Mouse (Mus musculus): ENCODE data around the gene Cilp. TPM values are rescaled to one million over a fixed set of nuclear protein-coding genes. Genes with fewer than 3 reads are reported as not detected.

Gene Cilp
- polyA plus RNA-seq, 1 experiment from 2014 or later, result 1.7 TPM

DNA sequence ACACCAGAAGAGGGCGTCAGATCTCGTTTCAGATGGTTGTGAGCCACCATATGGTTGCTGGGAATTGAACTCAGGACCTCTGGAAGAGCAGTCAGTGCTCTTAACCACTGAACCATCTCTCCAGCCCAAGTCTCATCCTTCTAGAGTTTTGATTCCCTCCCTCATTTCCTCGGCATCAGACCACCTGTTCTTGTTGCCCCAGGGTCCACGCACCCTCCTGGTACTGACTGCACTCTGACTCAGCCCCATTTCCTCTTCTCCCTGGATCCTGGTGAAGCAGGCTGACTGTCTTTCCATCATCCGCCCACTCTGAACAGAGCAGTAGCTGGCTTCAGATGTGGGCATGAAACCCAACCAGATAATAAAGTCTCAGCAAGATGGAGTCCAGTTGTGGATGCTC is 23.0 kb upstream of the Cilp start:
- no peak for ATAC-seq
- WGBS, result 72% methylated on average over 5 of the region's 5 CpGs

DNA sequence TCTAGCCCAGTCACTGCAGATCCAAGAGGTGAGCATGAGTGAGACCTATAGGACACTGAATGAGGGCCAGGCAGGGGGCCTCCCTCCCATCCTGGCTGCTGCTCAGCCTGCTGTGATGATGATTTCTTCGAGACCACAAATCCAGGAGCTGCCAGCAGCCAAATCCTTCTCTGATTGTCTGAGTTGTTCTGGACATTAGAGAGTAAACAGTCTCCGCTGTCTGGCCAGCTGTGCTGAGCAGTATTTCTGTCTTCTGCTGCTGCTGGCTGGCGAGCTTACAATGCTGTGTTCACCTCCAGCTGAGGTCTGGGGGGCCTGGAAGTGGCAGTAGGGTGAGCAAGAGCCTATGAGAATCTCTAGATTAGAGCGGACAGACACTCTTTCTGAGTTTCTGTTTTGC is 21.7 kb upstream of the Cilp start:
- ATAC-seq, result peak; percentile 52; the same call in 1 of the 2 replicates
- Histone ChIP-seq H3K4me3 (ENCODE audit: low read length) (no peak overlapping the region), H3K9me3 (ENCODE audit: control insufficient read depth, low read length) (no peaks in the 10 kb centered on the region), H3K27me3 (replicated peaks; ENCODE audit: control insufficient read depth, insufficient read depth, low read length) (no peaks in the 10 kb centered on the region; the same call in 1 of the 2 replicates), H3K4me2 (ENCODE audit: low read depth, low read length) (no peak overlapping the region), H3K9ac (ENCODE audit: low read depth, low read length) (no peak overlapping the region), H3K4me1 (ENCODE audit: control insufficient read depth, insufficient read depth, low read length) (peaks cover 24% of the 10 kb centered on the region), H3K27ac (ENCODE audit: low read length) (peak overlapping the region; percentile 69), H3K36me3 (ENCODE audit: control insufficient read depth, insufficient read depth, low read length) (no peaks in the 10 kb centered on the region)
- 40% methylated on average over 4 of the region's 4 CpGs for WGBS

More for the DNA sequence above, 23.0 kb upstream of the Cilp start:
- Histone ChIP-seq H3K27ac (ENCODE audit: low read length) (no peak overlapping the region), H3K4me1 (ENCODE audit: control insufficient read depth, insufficient read depth, low read length) (peaks cover 29% of the 10 kb centered on the region), H3K27me3 (replicated peaks; ENCODE audit: control insufficient read depth, insufficient read depth, low read length) (no peaks in the 10 kb centered on the region; the same call in 1 of the 2 replicates), H3K4me2 (ENCODE audit: low read depth, low read length) (no peak overlapping the region), H3K36me3 (ENCODE audit: control insufficient read depth, insufficient read depth, low read length) (no peaks in the 10 kb centered on the region), H3K9ac (ENCODE audit: low read depth, low read length) (no peak overlapping the region), H3K4me3 (ENCODE audit: low read length) (no peak overlapping the region), H3K9me3 (ENCODE audit: control insufficient read depth, low read length) (no peaks in the 10 kb centered on the region)

DNA sequence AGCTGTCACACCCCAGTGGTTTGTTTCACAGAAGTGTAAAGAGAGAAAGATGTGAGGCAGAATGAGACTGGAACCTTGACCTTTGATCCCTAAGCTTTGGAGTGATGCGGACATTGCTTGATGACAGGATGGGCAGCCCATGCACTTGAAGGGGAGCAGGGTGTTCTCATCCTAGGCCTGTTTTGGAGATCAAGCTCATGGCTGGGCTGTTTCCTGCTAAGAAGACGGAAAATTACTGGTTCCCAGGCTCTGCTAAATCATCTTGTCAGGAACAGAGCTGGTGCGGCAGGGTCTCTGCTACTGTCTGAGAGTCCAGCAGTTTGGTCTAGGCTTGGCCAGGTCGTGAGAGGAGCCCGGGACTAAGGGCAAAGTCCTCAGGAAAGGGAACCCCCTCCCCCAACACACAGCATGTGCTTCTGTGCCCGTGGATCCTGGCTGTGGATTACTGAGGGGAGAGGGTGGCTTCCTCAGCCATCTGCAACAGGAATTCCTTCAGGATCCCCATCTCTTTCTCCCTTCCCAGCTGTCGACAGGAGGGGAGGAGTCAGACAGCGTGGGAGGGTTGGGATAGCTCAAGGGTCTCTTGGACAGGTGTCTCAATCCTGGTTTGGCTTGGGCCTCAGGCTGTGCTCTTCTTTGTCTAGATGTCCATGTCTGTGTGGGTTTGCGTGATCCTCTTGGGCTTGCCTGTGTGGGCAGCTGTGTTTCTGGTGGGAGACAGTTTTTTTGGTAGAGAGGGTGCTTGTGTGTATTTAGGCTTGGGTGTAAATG is 20.8 kb upstream of the Cilp start:
- H3K4me2 ChIP-seq (ENCODE audit: low read depth, low read length), result no peak overlapping the region
- ATAC-seq, result peak; percentile 29; the same call in 1 of the 2 replicates
- peaks cover 19% of the 10 kb centered on the region for H3K4me1 ChIP-seq (ENCODE audit: control insufficient read depth, insufficient read depth, low read length)
- H3K9ac ChIP-seq (ENCODE audit: low read depth, low read length), result no peak overlapping the region
- whole genome bisulfite sequencing, result 33% methylated on average over 9 of the region's 9 CpGs
- H3K4me3 ChIP-seq (ENCODE audit: low read length), result no peak overlapping the region
- H3K27me3 ChIP-seq (replicated peaks; ENCODE audit: control insufficient read depth, insufficient read depth, low read length), result no peaks in the 10 kb centered on the region; the same call in 1 of the 2 replicates
- no peaks in the 10 kb centered on the region for H3K36me3 ChIP-seq (ENCODE audit: control insufficient read depth, insufficient read depth, low read length)
- H3K9me3 ChIP-seq (ENCODE audit: control insufficient read depth, low read length), result no peaks in the 10 kb centered on the region
- no peak overlapping the region for H3K27ac ChIP-seq (ENCODE audit: low read length)

DNA sequence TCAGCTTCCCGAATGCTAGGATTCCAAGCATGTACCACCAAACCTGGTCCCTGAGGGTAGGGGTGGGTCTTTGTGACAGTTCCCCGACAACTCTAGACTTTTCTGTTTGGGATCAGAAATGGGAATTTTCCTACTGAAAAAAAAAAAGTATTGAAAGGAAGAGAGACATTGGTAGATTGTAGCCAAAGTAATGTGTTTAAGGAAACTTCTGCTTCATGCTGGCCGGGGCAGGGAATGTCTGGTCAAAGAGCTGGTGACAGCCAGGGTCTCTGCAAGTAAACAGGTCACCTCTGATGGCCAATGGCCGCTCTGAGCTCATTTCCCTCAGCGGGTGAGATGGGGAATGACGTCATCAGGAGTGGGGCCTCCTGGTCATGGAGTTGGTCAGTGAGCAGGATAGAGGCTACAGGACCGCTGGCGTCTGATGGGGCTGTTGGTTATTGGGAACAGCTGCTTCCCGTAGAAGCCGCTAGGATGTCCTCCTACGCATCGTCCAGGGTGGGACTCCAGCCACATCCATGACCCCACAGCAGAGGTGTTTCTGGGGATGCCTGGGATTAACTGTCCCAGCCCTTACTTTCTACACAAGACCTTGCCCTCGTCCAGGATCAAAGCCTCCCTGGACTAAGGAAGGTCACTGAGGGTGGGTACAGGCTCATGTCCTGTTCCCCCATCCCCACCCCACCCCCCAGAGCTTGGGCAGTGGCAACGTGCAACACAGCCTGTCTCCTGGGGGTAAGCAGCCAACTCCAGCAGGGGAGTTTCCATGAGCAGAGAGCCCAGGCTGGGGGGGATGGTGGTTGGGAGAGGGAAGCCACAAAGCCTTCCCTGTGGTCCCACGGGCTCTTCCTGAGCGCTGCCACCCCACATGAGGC is 17.2 kb upstream of the Cilp start:
- Histone ChIP-seq H3K27ac (ENCODE audit: low read length) (no peak overlapping the region), H3K9me3 (ENCODE audit: control insufficient read depth, low read length) (no peaks in the 10 kb centered on the region), H3K4me1 (ENCODE audit: control insufficient read depth, insufficient read depth, low read length) (peaks cover 16% of the 10 kb centered on the region), H3K27me3 (replicated peaks; ENCODE audit: control insufficient read depth, insufficient read depth, low read length) (no peaks in the 10 kb centered on the region), H3K9ac (ENCODE audit: low read depth, low read length) (no peak overlapping the region), H3K4me2 (ENCODE audit: low read depth, low read length) (no peak overlapping the region), H3K36me3 (ENCODE audit: control insufficient read depth, insufficient read depth, low read length) (no peaks in the 10 kb centered on the region), H3K4me3 (ENCODE audit: low read length) (no peak overlapping the region)
- ATAC-seq, result no peak
- 76% methylated on average over 16 of the region's 16 CpGs for WGBS

DNA sequence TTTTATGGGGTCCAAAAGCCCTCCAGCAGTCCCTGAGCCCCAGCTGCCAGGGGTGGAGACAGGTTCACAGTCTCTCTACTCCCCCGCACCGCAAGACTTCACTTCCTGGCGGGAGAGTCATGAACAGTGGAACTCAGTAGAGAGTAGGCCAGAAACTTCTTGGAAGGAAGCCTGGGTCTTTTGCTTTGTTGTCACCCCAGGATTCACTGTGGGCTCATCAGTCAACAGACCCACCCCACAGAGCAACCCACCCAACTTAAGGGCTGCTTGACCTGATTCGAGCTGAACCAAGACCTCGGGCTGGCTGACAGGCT is 16.6 kb upstream of the Cilp start:
- Histone ChIP-seq H3K4me3 (ENCODE audit: low read length) (no peak overlapping the region), H3K4me1 (ENCODE audit: control insufficient read depth, insufficient read depth, low read length) (peaks cover 11% of the 10 kb centered on the region), H3K36me3 (ENCODE audit: control insufficient read depth, insufficient read depth, low read length) (no peaks in the 10 kb centered on the region), H3K27ac (ENCODE audit: low read length) (no peak overlapping the region), H3K9me3 (ENCODE audit: control insufficient read depth, low read length) (no peaks in the 10 kb centered on the region), H3K27me3 (replicated peaks; ENCODE audit: control insufficient read depth, insufficient read depth, low read length) (no peaks in the 10 kb centered on the region), H3K4me2 (ENCODE audit: low read depth, low read length) (no peak overlapping the region), H3K9ac (ENCODE audit: low read depth, low read length) (no peak overlapping the region)
- ATAC-seq, result no peak
- 74% methylated on average over 5 of the region's 5 CpGs for WGBS

DNA sequence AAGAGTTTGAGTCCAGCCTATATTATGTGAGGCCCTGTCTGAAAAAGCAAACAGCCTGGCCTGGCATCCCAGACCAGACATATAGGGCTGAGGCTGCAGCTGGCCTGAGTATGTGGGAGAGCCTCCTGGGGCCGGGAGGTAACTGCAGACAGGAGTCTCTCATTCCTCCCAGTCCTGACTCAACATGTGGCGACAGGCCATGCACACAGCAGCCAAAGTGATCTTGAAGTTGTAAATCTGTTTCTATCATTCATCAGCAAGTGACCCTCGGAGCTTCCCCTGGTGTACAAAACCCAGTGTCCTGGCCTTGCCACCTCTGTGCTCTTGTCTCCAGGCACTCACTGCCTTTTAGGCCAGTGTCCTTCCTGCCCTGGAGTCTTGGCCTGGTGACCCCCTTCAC is 13.0 kb upstream of the Cilp start:
- Histone ChIP-seq H3K36me3 (ENCODE audit: control insufficient read depth, insufficient read depth, low read length) (no peaks in the 10 kb centered on the region), H3K4me3 (ENCODE audit: low read length) (no peak overlapping the region), H3K4me2 (ENCODE audit: low read depth, low read length) (no peak overlapping the region)

DNA sequence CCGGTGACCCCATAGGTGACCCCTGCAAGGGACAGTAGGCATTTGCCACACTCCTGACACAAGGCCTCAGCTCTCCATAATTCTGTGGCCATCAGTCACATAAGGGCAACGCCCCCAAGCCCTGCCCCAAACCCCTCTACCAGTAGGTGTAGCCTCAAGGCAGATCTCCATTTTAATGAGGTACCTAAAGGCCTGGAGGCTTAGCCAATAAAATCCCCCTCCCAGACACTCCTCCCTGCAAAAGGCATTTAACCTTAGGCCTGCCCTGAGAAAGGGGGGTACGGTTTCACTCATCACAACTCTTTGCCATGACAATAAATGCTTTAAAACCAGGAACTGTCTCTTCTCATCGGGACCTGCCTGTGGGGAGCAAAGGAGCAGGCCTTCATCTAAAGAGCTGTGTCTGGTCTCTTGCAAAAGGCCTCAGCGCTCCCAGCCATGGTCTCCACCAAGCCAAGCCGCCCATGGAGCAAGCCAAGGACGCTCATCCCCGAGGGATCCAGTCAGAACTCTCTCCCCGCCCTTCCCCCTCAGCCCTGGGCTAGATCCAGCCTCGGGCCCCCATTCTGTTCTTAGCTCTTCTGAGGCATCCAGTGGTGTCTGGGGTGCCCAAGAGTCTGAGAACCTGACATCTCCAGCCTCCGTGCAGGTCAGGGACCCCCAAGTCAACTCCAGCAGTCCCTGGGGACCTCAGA is 8.9 kb upstream of the Cilp start:
- no peaks in the 10 kb centered on the region for H3K4me1 ChIP-seq (ENCODE audit: control insufficient read depth, insufficient read depth, low read length)
- H3K9ac ChIP-seq (ENCODE audit: low read depth, low read length), result no peak overlapping the region
- no peak overlapping the region for H3K4me3 ChIP-seq (ENCODE audit: low read length)
- H3K36me3 ChIP-seq (ENCODE audit: control insufficient read depth, insufficient read depth, low read length), result no peaks in the 10 kb centered on the region
- H3K4me2 ChIP-seq (ENCODE audit: low read depth, low read length), result no peak overlapping the region
- ATAC-seq, result no peak
- H3K27ac ChIP-seq (ENCODE audit: low read length), result no peak overlapping the region
- no peaks in the 10 kb centered on the region for H3K9me3 ChIP-seq (ENCODE audit: control insufficient read depth, low read length)
- H3K27me3 ChIP-seq (replicated peaks; ENCODE audit: control insufficient read depth, insufficient read depth, low read length), result no peaks in the 10 kb centered on the region
- 72% methylated on average over 11 of the region's 11 CpGs for WGBS

More for the DNA sequence above, 13.0 kb upstream of the Cilp start:
- Histone ChIP-seq H3K27ac (ENCODE audit: low read length) (no peak overlapping the region), H3K9ac (ENCODE audit: low read depth, low read length) (no peak overlapping the region), H3K4me1 (ENCODE audit: control insufficient read depth, insufficient read depth, low read length) (no peaks in the 10 kb centered on the region), H3K9me3 (ENCODE audit: control insufficient read depth, low read length) (no peaks in the 10 kb centered on the region), H3K27me3 (replicated peaks; ENCODE audit: control insufficient read depth, insufficient read depth, low read length) (no peaks in the 10 kb centered on the region)
- 68% methylated on average over 3 of the region's 3 CpGs for WGBS
- no peak for ATAC-seq

DNA sequence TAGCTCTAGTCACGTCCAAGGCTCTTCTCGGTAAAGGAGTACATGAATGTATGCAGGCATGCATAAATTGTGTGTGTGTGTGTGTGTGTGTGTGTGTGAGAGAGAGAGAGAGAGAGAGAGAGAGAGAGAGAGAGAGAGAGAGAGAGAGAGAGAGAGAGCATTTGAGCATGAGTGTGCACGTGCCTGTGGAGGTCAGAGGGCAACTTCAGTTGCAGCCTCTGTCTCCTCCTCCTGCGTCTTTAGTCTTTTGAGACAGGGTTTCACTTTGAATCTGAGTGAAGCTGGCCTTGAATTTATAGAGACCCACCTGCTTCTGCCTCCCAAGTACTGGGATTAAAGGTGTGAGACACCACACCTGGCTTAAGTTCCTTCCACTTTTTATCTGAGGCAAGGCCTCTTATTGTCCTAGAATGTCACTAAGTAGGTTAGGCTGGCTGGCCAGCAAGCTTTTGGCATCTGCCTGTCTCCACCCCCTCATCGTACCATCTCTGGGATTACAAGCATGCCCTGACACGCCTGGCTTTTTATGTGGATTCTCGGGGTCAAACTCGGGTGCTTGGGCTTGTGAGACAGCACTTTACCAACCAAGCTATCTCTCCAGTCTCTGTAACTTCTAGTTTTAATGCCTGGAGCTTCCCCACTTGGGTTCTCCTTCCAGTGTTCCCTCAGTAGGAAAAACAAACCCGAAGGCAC is 7.6 kb upstream of the Cilp start:
- Histone ChIP-seq H3K9ac (ENCODE audit: low read depth, low read length) (no peak overlapping the region), H3K4me1 (ENCODE audit: control insufficient read depth, insufficient read depth, low read length) (no peaks in the 10 kb centered on the region), H3K27ac (ENCODE audit: low read length) (no peak overlapping the region), H3K4me2 (ENCODE audit: low read depth, low read length) (no peak overlapping the region), H3K4me3 (ENCODE audit: low read length) (no peak overlapping the region), H3K9me3 (ENCODE audit: control insufficient read depth, low read length) (no peaks in the 10 kb centered on the region), H3K36me3 (ENCODE audit: control insufficient read depth, insufficient read depth, low read length) (no peaks in the 10 kb centered on the region), H3K27me3 (replicated peaks; ENCODE audit: control insufficient read depth, insufficient read depth, low read length) (no peaks in the 10 kb centered on the region)
- WGBS, result 71% methylated on average over 9 of the region's 9 CpGs
- no peak for ATAC-seq

DNA sequence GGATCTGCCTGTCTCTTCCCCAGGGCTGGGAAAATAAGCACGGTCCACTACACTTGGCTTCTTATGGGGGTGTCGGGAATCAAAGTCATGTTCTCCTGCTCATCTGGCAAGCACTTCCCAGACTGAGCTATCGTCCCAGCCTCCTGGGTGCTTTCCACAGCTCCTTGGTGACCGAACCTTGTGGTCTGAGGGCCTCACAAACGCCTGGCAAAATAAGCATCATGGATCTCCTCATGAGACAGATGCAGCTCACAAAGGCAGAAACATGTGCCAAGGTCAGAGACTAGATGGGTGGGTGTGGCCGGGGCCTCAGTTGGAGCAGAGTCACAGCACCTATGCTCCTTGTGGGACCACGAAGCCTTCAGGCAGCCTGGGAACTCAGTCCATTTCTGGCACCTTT is 5.6 kb upstream of the Cilp start:
- H3K36me3 ChIP-seq (ENCODE audit: control insufficient read depth, insufficient read depth, low read length), result no peaks in the 10 kb centered on the region
- H3K27me3 ChIP-seq (replicated peaks; ENCODE audit: control insufficient read depth, insufficient read depth, low read length), result no peaks in the 10 kb centered on the region
- no peak overlapping the region for H3K27ac ChIP-seq (ENCODE audit: low read length)
- no peak overlapping the region for H3K4me3 ChIP-seq (ENCODE audit: low read length)
- 72% methylated on average over 7 of the region's 7 CpGs for WGBS
- ATAC-seq, result no peak
- no peak overlapping the region for H3K9ac ChIP-seq (ENCODE audit: low read depth, low read length)
- H3K9me3 ChIP-seq (ENCODE audit: control insufficient read depth, low read length), result no peaks in the 10 kb centered on the region
- H3K4me1 ChIP-seq (ENCODE audit: control insufficient read depth, insufficient read depth, low read length), result no peaks in the 10 kb centered on the region
- H3K4me2 ChIP-seq (ENCODE audit: low read depth, low read length), result no peak overlapping the region

Data from intestine, embryonic 16.5 days (tissue).